Mouse (Mus musculus): ENCODE measurements at regions not wholly inside any gene's neighbourhood (a gene's known extent, or its start where the extent isn't known, plus 50 kb on each side); places are given as distances from the start of the nearest gene placed in this dataset.

DNA sequence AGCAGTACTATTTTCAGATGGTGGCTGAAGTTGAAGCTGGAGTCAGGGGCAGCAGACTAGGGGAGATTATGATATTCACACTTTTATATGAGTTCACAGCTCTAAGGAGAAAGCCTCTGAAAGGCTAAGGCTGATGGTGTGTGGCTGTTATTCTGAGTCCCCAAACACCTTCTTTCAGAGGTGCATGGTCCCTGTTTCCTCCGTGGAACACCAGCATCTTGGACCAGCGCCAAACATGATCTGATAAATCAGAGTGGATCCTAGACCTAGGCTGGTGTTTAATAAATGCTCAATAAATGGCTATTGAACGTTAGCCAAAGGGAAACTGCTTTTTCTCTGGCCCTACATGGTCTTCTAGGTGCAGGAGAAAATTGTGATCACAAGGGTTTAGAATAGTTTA is 269.2 kb downstream of the Agtpbp1 start:
- no peak for DNase-seq (ENCODE audit: low read depth, low spot score)

- peak; percentile 39 for DNase-seq (ENCODE audit: low read depth, low spot score)
Observed at GRCm38 (mm10) chr13:59314419-59314818, 270.6 kb downstream of the Agtpbp1 start.

DNA sequence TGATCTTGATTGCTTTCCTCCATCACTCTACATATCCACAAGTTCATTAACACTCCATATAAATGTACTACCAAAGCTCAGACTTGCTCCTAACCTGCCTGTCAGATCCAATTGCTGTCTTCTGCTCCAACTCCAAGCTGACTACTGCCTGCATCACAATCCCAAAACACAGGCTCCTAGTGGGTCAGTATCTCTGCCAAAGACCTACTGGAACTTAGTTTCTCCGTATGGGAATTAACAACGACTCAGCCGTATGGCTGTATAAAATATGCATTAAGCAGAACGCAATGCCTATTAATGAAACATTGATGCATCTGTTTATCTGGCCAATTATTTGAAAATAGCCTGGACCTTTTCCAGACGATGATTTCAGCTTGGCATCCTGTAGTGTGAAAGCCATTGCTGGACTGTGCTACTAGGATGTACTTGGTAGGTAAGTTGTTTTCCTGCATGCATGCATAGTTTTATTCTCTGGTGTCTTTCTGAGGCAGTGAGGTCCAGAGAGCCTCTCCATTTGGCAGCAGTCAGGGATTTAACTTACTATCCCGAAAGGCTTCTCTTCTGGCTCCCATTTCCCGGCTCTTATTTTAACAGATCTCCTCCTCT is 271.2 kb downstream of the Agtpbp1 start:
- no peak for DNase-seq (ENCODE audit: low read depth, low spot score)

DNA sequence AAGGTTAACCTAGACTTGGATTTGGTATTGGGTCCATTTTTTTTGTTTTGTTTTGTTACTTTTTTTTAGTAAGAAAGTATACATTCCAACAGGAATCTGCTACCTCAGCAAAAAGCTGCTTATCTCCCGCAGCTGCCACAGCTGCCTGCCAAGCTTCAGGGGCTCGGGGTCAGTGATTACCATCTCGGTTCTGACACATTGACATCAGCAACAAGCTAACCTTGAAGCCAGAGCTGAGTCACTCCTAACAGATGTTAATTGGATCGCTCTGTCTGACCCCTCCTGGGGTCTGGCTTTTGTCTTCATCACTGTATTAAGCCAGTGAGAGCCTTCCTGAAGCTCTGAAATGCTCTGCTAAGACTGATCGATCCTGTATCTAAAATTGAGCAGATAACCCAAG is 292.1 kb downstream of the Agtpbp1 start:
- DNase-seq (ENCODE audit: low read depth, low spot score), result no peak

DNA sequence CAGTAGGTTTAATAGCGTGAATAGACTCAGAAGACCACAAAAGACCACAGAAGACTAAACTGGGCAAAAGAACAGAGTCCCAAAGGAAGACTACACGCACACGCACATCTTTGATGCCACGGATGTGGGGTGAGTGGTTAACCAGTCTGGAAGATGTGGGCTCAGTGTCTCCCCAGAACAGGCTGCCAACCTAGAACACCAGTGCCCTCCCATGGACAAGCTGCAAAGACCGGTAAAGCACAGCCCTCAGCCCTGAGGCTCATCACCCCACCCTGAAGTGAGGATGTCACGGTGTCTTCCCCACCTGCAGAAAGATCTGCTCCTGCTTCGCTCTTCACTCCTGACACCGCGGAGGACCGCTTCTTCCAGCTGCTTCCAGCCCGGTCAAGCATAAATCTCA is 295.9 kb downstream of the Agtpbp1 start:
- peak; percentile 82 for DNase-seq (ENCODE audit: low read depth, low spot score)

GRCm38 (mm10) chr13:59281199-59281598 is 303.8 kb downstream of the Agtpbp1 start:
- DNase-seq (ENCODE audit: low read depth, low spot score), result no peak

DNA sequence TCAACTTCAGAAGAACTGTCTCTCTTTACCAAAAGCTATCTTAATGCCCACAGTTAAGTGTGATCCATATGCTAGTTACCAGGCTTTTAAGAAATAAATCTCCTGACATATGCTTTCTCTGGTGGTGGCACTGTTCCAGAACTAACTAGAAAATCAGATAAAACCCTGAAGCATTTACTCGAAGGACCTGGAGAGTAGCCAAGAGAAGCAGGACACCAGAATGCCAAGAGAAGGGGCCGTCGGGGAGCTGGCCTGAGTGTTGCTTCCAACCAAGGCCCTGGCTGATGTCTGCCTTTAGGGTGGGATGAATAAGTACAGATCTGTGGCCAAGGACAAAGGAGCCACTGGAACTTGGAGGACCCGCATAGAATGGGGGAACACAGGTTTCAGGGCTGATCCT is 305.9 kb downstream of the Agtpbp1 start:
- DNase-seq (ENCODE audit: low read depth, low spot score), result no peak

- no peak for DNase-seq (ENCODE audit: low read depth, low spot score)
Observed at GRCm38 (mm10) chr13:59271661-59272060, 313.4 kb downstream of the Agtpbp1 start.

DNA sequence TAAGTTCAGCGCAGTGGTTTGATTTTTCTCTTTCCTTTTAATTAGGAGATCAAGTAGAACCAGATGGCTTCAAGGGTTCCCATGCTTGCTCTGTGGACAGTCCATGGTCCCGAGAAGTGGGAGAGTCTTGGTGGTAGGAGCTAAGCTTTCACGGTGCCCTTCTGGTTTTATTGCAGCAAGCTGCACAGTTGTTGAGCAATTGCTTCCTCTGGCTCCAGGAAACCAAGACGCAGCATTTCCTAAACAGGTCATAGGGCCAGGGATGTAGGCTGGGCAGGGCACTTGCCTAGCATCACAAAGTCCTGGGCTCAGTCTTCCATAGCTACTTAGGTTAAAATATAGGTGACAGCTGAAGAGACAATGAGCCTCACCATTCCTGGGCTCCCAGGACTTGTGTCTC is 318.2 kb downstream of the Agtpbp1 start:
- DNase-seq (ENCODE audit: low read depth, low spot score), result no peak

GRCm38 (mm10) chr13:59264126-59264525 is 320.9 kb downstream of the Agtpbp1 start:
- DNase-seq (ENCODE audit: low read depth, low spot score), result no peak

DNA sequence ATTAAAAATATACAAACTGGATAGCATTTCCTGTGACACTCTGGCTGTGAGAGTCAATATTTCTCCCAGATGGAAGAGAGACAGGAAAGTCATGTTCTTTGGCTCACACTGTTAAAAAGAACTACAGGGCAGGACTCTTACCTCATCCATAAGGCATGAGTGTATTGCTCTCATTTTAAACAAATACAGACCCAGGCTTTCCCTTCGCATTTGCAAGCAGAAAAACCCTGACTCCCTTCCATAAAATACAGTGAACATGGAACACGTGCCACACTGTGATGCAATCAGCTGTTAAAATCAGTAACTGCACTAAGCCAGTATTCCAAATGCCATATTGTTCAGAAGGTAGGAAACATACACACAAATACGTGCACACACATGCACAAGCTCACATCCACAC is 323.1 kb downstream of the Agtpbp1 start:
- DNase-seq (ENCODE audit: low read depth, low spot score), result no peak

GRCm38 (mm10) chr13:59255798-59256435 is 329.1 kb downstream of the Agtpbp1 start:
- DNase-seq (ENCODE audit: low read depth, low spot score), result no peak

DNA sequence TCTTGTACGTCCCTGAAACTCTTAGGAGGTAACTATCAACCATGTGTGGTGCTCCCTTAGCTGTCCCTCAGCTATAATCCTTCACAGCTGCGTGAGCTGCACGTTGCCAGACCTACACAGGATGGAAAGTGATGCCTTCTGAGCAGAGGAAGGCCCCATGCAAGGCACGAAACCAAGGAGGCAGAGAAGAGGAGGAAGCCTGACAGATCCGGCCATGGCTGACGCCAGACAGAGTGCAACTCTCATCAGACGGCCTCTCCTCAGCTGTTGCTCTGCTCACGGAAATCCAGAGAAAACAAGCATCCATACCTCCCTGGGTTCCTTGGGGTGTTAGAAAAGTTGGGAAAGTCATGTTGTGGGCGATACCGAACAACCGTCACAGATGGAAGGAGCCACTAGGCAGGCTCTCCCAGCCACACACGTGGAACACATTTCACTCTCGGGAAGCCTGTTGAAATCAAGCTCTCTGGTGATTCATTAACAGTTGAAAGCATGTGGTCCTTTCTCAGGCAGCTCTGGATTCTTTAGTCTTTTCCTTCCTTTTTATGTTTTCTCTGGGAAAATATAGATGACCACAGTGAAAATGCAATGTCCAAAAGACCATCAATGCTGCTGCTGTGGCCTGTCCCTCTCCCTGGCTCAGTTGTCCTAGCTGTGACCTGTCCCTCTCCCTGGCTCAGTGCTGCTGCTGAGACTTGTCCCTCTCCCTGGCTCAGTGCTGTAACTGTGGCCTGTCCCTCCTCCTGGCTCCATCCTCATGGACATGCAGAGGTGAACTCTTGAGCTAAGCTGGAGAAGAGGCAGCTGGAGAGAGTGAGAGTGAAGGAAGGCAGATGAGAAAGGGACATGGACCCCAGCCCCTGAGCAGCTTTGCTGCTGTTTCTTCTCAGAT is 331.1 kb downstream of the Agtpbp1 start:
- DNase-seq (ENCODE audit: low read depth, low spot score), result peak; percentile 55

DNA sequence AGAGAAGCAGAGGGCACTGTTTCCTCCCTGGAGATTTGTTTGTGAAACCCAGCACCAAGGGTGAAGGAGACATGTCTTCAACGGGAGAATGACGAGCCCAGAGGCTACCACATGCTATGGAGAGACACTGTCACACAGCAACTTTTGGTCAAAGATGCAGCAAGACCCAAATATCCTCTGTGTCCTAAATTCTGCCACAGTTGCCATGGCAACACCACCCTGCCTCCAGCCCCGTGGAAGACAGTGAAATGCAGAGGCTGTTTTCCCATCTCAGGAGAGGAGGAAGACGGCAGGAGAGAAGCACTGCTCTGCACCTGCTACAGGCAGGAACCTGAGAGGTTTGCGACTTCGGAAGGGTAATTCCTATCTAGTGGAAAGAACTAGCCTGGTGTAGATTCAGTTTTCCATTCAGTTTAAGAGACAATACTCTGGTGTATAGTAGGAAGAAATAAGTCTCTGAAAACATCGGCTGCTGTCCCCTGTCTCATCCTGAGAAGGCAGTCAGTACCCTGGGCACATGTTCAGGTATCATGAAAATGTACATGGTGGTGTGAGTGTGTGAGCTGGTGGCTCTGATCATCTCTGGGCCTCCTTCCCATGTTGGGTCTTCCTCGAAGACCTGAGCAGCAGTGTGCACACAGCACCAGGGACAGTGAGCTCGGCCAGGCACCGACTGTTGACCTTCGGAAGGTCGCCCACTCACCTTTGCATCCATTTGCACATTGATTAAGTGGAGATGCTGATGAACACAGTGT is 333.6 kb downstream of the Agtpbp1 start:
- DNase-seq (ENCODE audit: low read depth, low spot score), result peak; percentile 92

DNA sequence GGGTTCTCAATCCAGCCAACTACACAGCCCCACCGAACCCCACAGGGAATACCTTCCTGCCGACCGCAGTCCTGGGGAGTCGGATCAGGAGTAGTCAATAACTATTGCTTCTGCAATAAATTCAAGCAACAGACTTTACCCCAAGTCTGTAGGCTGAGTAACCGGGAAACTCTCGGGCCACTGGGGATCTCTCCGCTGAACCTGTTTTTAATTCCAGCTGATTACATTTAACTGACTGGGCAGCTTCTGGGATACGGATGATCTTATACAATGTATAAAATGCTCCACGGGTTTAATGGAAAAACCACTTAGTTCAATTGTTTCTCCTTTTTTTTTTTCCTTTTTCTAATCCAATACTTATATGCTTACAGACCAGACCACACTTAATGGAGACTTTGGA is 336.6 kb downstream of the Agtpbp1 start:
- no peak for DNase-seq (ENCODE audit: low read depth, low spot score)

DNA sequence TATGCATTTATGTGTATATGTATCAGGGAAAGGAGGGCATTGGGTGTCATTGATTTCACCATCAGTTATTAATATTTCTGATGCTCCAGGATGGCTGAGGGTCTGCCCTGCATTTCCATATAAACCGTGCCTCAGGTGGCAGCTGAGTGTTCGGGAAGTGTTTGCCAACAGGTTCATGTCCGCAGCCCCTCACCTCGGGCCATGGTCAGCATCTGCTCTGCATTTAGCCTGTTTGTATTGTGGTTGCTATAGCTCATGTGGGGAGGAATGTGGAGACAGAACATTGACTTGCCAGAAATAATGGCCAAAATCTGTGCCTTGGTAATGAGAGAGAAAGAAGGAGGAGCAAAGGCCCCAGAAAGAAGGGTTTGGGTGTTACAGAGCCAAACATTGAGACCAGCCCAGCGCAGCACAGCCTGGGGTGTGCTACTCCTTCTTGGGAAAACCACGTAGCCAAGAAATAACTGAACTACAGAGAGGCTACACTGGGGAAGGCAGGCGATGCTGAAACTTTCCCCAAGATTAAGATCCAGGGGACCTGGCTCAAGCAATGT is 338.0 kb downstream of the Agtpbp1 start:
- DNase-seq (ENCODE audit: low read depth, low spot score), result no peak

- no peak for DNase-seq (ENCODE audit: low read depth, low spot score)
Observed at GRCm38 (mm10) chr13:59246070-59246469, 339.0 kb downstream of the Agtpbp1 start.

GRCm38 (mm10) chr13:59244622-59245021 is 340.4 kb downstream of the Agtpbp1 start:
- no peak for DNase-seq (ENCODE audit: low read depth, low spot score)

DNA sequence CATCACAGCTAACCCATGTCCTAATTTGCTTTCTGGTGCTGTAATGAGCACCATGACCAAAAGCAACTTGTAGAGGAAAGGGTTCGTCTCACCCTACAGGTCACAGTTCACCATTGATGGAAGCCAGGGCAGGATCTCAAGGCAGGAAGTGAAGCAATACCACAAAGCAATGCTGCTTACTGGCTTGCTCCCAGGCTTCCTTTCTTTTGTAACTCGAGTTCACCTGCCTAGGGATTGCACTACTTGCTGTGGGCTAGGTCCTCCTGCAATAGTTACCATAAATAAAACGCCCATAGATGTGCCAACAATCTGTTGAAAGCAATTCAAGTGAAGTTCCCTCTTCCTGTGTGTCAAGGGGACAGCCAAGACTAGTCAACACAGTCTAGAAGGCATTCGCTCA is 342.4 kb downstream of the Agtpbp1 start:
- DNase-seq (ENCODE audit: low read depth, low spot score), result no peak

DNA sequence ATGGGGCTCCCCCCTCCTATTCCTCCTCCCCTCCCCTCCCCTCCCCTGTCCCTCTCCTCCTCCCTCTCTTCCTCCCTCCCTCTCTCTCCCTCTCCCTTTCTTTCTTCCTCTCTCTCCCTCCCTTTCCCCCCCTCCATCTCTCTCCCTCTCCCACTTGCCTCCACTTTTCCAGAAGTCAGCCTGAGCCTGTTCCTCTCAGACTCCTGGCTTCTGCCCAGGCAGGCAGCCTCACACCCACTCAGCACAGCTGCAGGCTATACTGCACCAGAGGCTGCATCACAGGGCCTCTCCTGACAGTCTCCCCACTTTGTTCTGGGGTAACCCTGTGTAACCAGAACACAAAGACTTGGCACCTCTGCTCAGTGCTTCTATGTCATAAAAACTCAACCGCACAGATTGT is 346.3 kb downstream of the Agtpbp1 start:
- DNase-seq (ENCODE audit: low read depth, low spot score), result peak; percentile 92

GRCm38 (mm10) chr13:59235836-59236235 is 349.2 kb downstream of the Agtpbp1 start:
- DNase-seq (ENCODE audit: low read depth, low spot score), result peak; percentile 28

DNA sequence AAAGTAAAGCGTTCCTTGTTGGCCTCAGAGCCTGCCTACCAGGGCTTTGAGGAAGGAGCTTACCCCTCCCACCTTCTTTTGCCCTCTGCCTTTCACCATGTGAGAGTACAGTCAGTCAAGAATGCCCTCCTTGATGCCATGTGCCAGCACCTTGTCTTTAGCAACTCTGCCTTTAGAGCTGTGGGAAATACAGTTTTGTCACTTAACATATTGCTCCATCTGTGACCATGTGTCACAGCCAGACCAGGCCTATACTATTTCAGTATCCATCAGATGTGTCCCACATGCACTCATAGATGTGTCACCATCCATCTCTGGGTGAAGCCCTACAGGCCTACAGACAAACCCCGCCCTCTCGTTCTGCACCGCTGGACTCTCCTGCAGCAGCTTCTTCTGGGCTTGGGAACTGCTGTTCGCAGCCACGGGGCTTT is 355.9 kb downstream of the Agtpbp1 start:
- DNase-seq (ENCODE audit: low read depth, low spot score), result no peak

Data from brain, adult 2 months (tissue).